Mouse (Mus musculus) thymus, adult 2 months (tissue): ENCODE data around the gene Scube3.

Experiments used
- CTCF ChIP-seq: fragments of 200-500 bp; IDR thresholded peaks from 2 replicates; pipeline ENCODE4 v1.5.1; 2012; ENCODE audit warnings: mild to moderate bottlenecking, control low read depth, low read length, moderate library complexity, borderline replicate concordance; ENCODE audit not compliant: control insufficient read depth, poor library complexity, insufficient read depth; ENCODE audit errors: extremely low read depth
- POLR2A ChIP-seq: fragments of 200-500 bp; IDR thresholded peaks from 2 replicates; pipeline ENCODE4 v1.6.1; 2012; ENCODE audit warnings: mild to moderate bottlenecking, low read length, control low read depth, moderate library complexity; ENCODE audit not compliant: control insufficient read depth, poor library complexity, insufficient read depth; ENCODE audit errors: extremely low read depth

- TF ChIP-seq CTCF (no peak), POLR2A (no peak)
Measured at GRCm38 (mm10) chr17:28172690-28173089, 30.7 kb downstream of the Scube3 start.
